Comparison of ENCODE assay signal across 14 mouse cellular contexts in genomic region chr14:61603069-61603755, GRCm38 (mm10). TPM values are rescaled to one million over a fixed set of nuclear protein-coding genes. Genes with fewer than 3 reads are reported as not detected.
A peak's percentile ranks its signal among the peaks of the same experiment; 100 is the strongest.
DNase-seq lines count a peak whose midpoint lies in the region; ATAC-seq and TF ChIP-seq lines count a peak whose summit lies in the region.
"Had no signal": no experiment of that assay in that cellular context is flagged by ENCODE, and none has a peak within 500 bp of the region (broad histone marks: within the 10 kb centered on the region; RNA-seq: fewer than 3 reads in every experiment).

No protein-coding gene starts in this region.

- peak overlapping the region; percentile 26 for H3K4me2 ChIP-seq in hindbrain, embryonic 13.5 days

- H3K27ac ChIP-seq in left cerebral cortex, adult 2 months = peak overlapping the region; percentile 56
- 0 out of 2 replicates have a peak overlapping the region, but pooled peaks have one; percentile 12 for H3K27ac ChIP-seq in hindbrain, embryonic 13.5 days
- H3K27ac ChIP-seq: limb, embryonic 10.5 days had no signal

- H3K4me1 ChIP-seq in E14TG2a.4 (replicated peaks; ENCODE audit: low read depth, low read length) = peaks cover 75% of the 10 kb centered on the region
- peaks cover 41% of the 10 kb centered on the region for H3K4me1 ChIP-seq in hindbrain, embryonic 13.5 days (replicated peaks)

- H3K36me3 ChIP-seq in E14TG2a.4 (ENCODE audit: insufficient read depth, low read length) = peaks cover 63% of the 10 kb centered on the region
- H3K36me3 ChIP-seq in hindbrain, embryonic 13.5 days = peaks cover 52% of the 10 kb centered on the region

- no peaks in the 10 kb centered on the region for H3K9me3 ChIP-seq in E14TG2a.4 (ENCODE audit: low read length)
- H3K9me3 ChIP-seq in hindbrain, embryonic 13.5 days = no peaks in the 10 kb centered on the region
- H3K9me3 ChIP-seq: limb, embryonic 10.5 days had no signal

- WGBS in hindbrain, embryonic 13.5 days = 66% methylated on average over 8 of the region's 8 CpGs

- no peak overlapping the region for H3K9ac ChIP-seq in hindbrain, embryonic 13.5 days

- no peaks in the 10 kb centered on the region for H3K27me3 ChIP-seq in E14TG2a.4 (ENCODE audit: insufficient read depth, low read length)
- no peaks in the 10 kb centered on the region for H3K27me3 ChIP-seq in hindbrain, embryonic 13.5 days

- no peak overlapping the region for H3K4me3 ChIP-seq in left cerebral cortex, adult 2 months
- peak overlapping the region; percentile 86 for H3K4me3 ChIP-seq in E14TG2a.4 (replicated peaks; ENCODE audit: low read length)
- H3K4me3 ChIP-seq in hindbrain, embryonic 13.5 days = no peak overlapping the region
- H3K4me3 ChIP-seq: limb, embryonic 10.5 days had no signal

- ATAC-seq in hindbrain, embryonic 13.5 days (ENCODE audit: low FRiP score) = no peak
- ATAC-seq in monocyte, adult 5-6 weeks (replicated peaks; ENCODE audit: insufficient number of reproducible peaks, low FRiP score, low TSS enrichment, poor library complexity, severe bottlenecking) = no peak
- ATAC-seq: intestine, postnatal 0 days had no signal

- no peak for TF ChIP-seq CTCF in left cerebral cortex, adult 2 months (IDR thresholded peaks at IDR 0.05)
- TF ChIP-seq CTCF in E14TG2a.4 (conservative IDR thresholded peaks at IDR 0.05; ENCODE audit: low read length) = no peak

- DNase-seq in left cerebral cortex, adult 2 months (ENCODE audit: extremely low spot score in 1 of 2, low spot score in 2 of 2) = no peak
- DNase-seq in left cerebral cortex, postnatal 14 days (ENCODE audit: low spot score in 2 of 2) = no peak
- DNase-seq in NIH3T3 (ENCODE audit: low read depth) (peak; percentile 16), liver (no peak)
- DNase-seq in layer of hippocampus, adult 9-10 months (ENCODE audit: low spot score) = no peak
- DNase-seq: adrenal gland, adult 2 months; heart, postnatal 10 days; thymus, adult 2 months had no signal

- intact Hi-C loops in left cerebral cortex, adult 2 months (cut with DNase I) = no loop called here
- intact Hi-C loops in left cerebral cortex, postnatal 14 days (cut with DNase I) = no loop called here

RNA-seq across cellular contexts. Expression of gene Kcnrg, which starts 4.0 kb away (rescaled TPM):
- total RNA-seq in left cerebral cortex, adult 2 months (2021) = under 1 TPM; 0.57 to 0.77 TPM
- under 1 TPM; 0.64 to 0.74 TPM for total RNA-seq in left cerebral cortex, postnatal 14 days (2021)
- polyA plus RNA-seq in hindbrain, embryonic 13.5 days (2015; fragmentation: Nextera tagmentation; extraction: Ambion mirVana) = 3.6 and 4.0 TPM in 2 replicates
- total RNA-seq in monocyte, adult 5-6 weeks (2017) = 0.19 TPM in 1 of 3 replicates, not detected in the others
- polyA plus RNA-seq: large intestine, adult 2 months had no signal

RNA-seq across cellular contexts. Expression of gene Trim13, which starts 5.2 kb away (rescaled TPM):
- 10 to 100 TPM in 1 of 2 experiments, 1 to 10 TPM in 1; 9.6 to 11.3 TPM for total RNA-seq in left cerebral cortex, adult 2 months (2021)
- total RNA-seq in left cerebral cortex, postnatal 14 days (2021) = 10 to 100 TPM; 10.1 to 11.4 TPM
- 53.7 and 58.8 TPM in 2 replicates for polyA plus RNA-seq in hindbrain, embryonic 13.5 days (2015; fragmentation: Nextera tagmentation; extraction: Ambion mirVana)
- 1.9 to 11.8 TPM (median 8.2 TPM) in 3 replicates for total RNA-seq in monocyte, adult 5-6 weeks (2017)

RNA-seq across cellular contexts. Expression of gene Spryd7, which starts 46.5 kb away (rescaled TPM):
- total RNA-seq in left cerebral cortex, adult 2 months (2021) = 10 to 100 TPM; 44.3 to 45.3 TPM
- total RNA-seq in left cerebral cortex, postnatal 14 days (2021) = 10 to 100 TPM; 43.2 to 45.9 TPM
- 39.0 and 40.9 TPM in 2 replicates for polyA plus RNA-seq in hindbrain, embryonic 13.5 days (2015; fragmentation: Nextera tagmentation; extraction: Ambion mirVana)
- total RNA-seq in monocyte, adult 5-6 weeks (2017) = 2.5 to 10.7 TPM (median 7.2 TPM) in 3 replicates
